Mouse (Mus musculus) intestine, embryonic 16.5 days (tissue): ENCODE results near the gene Mpig6b. TPM values are rescaled to one million over a fixed set of nuclear protein-coding genes. Genes with fewer than 3 reads are reported as not detected.

Source experiments
- ATAC-seq: fragments of 200-750 bp; cut with Nextera tagmentation; 2 replicates; pipeline ENCODE4 v1.8.0; 2017; ENCODE audit warnings: moderate TSS enrichment, moderate library complexity
- H3K27ac ChIP-seq: fragments of 300-500 bp; sonication (generic); 2 replicates; pipeline ENCODE4 v1.5.1; 2014; ENCODE audit warnings: mild to moderate bottlenecking, low read length
- H3K27me3 ChIP-seq: fragments of 300-500 bp; sonication (generic); replicated peaks from 2 replicates; pipeline ENCODE4 v1.6.1; 2014; ENCODE audit warnings: low read length, control low read depth, mixed read lengths; ENCODE audit not compliant: control insufficient read depth, insufficient read depth
- H3K36me3 ChIP-seq: fragments of 300-500 bp; sonication (generic); 2 replicates; pipeline ENCODE4 v1.6.1; 2014; ENCODE audit warnings: low read length, control low read depth; ENCODE audit not compliant: control insufficient read depth, insufficient read depth
- H3K4me1 ChIP-seq: fragments of 300-500 bp; sonication (generic); 2 replicates; pipeline ENCODE4 v1.6.1; 2014; ENCODE audit warnings: low read length, control low read depth, mixed read lengths; ENCODE audit not compliant: control insufficient read depth, insufficient read depth
- H3K4me2 ChIP-seq: fragments of 300-500 bp; sonication (generic); 2 replicates; pipeline ENCODE4 v1.6.1; 2014; ENCODE audit warnings: low read depth, low read length, control low read depth
- H3K4me3 ChIP-seq: fragments of 300-500 bp; sonication (generic); 2 replicates; pipeline ENCODE4 v1.5.1; 2014; ENCODE audit warnings: mild to moderate bottlenecking, low read length
- H3K9ac ChIP-seq: fragments of 300-500 bp; sonication (generic); 2 replicates; pipeline ENCODE4 v1.6.1; 2014; ENCODE audit warnings: low read depth, low read length
- H3K9me3 ChIP-seq: fragments of 300-500 bp; sonication (generic); 2 replicates; pipeline ENCODE4 v1.6.1; 2016; ENCODE audit warnings: low read length, control low read depth; ENCODE audit not compliant: control insufficient read depth
- WGBS: fragments of 180-500 bp; shearing (Covaris S2); extraction: QIAGEN DNeasy Blood & Tissue Kit; methylation state at CpG from one replicate; pipeline ENCODE4 v1.1.7; 2014; 5-methylcytosine and 5-hydroxymethylcytosine counted together
- polyA plus RNA-seq: library from polyadenylated mRNA; unstranded; fragments of >200 nt; fragmentation: Nextera tagmentation; extraction: Ambion mirVana; gene quantifications from 2 replicates; pipeline ENCODE4 v1.2.1, GENCODE M21; 2015

Mpig6b gene
- polyA plus RNA-seq, 1 experiment from 2014 or later = 0.40 TPM

DNA sequence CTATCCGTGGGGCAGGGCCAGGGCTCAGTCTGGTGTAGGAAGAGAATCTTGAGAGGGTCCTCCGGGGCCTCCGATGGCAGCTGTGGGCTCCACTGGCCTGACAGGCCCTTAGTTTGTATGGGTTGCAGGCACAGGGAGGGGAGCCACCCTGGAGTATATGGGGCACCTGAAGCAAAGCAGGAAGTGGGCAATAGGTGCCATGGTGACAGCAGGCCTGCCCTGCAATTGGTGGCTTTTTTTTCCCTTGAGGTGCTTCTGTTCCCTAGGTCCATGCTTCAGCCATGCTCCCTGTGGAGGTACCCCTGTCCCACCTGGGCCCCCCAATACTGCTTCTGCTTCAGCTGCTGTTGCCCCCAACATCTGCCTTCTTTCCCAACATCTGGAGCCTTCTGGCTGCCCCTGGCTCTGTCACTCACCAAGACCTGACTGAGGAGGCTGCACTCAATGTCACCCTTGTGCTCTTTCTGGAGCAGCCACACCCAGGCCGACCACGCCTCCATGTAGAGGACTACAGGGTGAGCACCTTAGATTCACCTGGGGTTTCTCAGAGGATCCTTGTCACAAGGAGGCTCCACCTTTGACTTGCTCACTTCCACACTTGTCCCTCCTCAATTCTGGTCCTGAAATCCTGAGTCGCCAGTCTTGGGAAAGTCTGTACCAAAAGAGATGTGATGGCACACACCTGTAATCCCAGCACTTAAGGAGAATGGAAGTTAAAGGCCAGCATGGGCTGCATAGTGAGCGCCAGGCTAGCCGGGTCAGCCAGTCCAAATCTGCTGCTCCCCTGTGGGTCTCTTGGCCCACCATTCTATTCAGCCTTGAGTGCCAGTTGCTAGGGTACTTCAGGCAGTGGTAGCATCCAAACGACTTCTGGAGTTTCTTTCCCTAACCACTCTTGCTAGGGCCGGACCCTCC lies 48.9 kb downstream of the Mpig6b start:
- Histone ChIP-seq H3K4me1 (peaks cover 24% of the 10 kb centered on the region), H3K4me3 (no peak overlapping the region), H3K9me3 (no peaks in the 10 kb centered on the region), H3K9ac (peak overlapping the region; percentile 42; the same call in 1 of the 2 replicates), H3K36me3 (peaks cover 29% of the 10 kb centered on the region), H3K27me3 (no peaks in the 10 kb centered on the region), H3K27ac (no peak overlapping the region), H3K4me2 (no peak overlapping the region)
- ATAC-seq = no peak
- 76% methylated on average over 10 of the region's 10 CpGs for WGBS

DNA sequence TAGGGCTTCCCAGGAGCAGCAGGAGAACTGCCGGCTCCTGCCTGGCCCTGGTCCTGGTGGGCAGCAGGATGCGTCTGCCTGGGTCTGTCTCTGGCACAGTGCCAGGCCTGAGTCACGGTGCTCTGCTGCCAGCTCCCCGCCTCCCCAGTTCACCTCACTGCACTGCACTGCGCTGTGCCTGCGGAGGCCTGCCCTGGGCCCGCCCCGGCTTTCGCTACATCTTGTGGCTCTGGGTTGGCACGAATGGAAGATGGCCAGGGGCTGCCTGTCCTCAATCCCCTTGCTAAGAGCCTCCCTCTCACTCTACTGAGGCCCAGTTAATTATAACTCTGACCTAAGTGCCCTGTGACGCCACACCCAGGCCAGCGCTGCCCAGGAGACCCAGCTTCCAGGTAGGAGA lies 49.6 kb downstream of the Mpig6b start, which contains the start of gene Vwa7:
Gene Vwa7, plus strand, starts transcription at position 204 of the 400 bp plus-strand sequence.
- H3K36me3 ChIP-seq = peaks cover 29% of the 10 kb centered on the region
- H3K9ac ChIP-seq = peak within 1 kb of the TSS; percentile 42
- H3K4me1 ChIP-seq = peaks cover 17% of the 10 kb centered on the region
- H3K4me3 ChIP-seq = no peak within 1 kb of the TSS
- no peaks in the 10 kb centered on the region for H3K9me3 ChIP-seq
- H3K27me3 ChIP-seq = no peaks in the 10 kb centered on the region
- ATAC-seq = peak; percentile 47
- H3K27ac ChIP-seq = no peak within 1 kb of the TSS
- no peak within 1 kb of the TSS for H3K4me2 ChIP-seq
- 48% methylated on average over 12 of the region's 12 CpGs for WGBS

DNA sequence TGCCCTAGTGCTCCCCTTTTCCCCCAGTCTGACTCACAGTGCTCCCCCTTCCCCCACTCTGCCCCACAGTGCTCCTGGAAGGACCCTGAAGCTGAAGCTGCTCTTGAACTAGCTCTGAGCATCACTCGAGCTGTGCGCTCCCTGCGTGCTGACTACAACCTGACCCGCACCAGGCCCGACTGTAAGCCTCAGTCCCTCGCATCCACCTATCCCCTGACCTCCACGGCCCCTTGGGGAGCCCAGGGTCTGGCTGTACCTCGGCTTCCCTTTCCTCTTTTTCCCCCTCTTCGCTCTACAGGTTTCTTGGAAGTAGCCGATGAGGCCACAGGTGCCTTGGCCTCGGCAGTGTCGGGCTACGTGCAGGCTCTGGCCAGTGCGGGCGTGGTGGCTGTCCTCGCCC lies 50.7 kb downstream of the Mpig6b start:
- Histone ChIP-seq H3K27ac (no peak overlapping the region), H3K9ac (no peak overlapping the region), H3K27me3 (no peaks in the 10 kb centered on the region), H3K4me3 (no peak overlapping the region), H3K36me3 (peaks cover 39% of the 10 kb centered on the region), H3K4me1 (peaks cover 13% of the 10 kb centered on the region), H3K9me3 (no peaks in the 10 kb centered on the region), H3K4me2 (no peak overlapping the region)
- 88% methylated on average over 16 of the region's 16 CpGs for WGBS
- no peak for ATAC-seq

- Histone ChIP-seq H3K36me3 (peaks cover 42% of the 10 kb centered on the region), H3K4me2 (no peak overlapping the region), H3K9ac (no peak overlapping the region), H3K9me3 (no peaks in the 10 kb centered on the region), H3K27me3 (no peaks in the 10 kb centered on the region), H3K4me1 (peaks cover 13% of the 10 kb centered on the region), H3K27ac (no peak overlapping the region), H3K4me3 (no peak overlapping the region)
- WGBS = 75% methylated on average over 6 of the region's 6 CpGs
- no peak for ATAC-seq
Measured at GRCm38 (mm10) chr17:35013221-35013620, 52.8 kb downstream of the Mpig6b start.

Other genes starting within 250 kb of the Mpig6b start
- gene Stk19, start 229.2 kb downstream of the Mpig6b start, polyA plus RNA-seq = 24.0 and 26.5 TPM in 2 replicates
- gene Dxo, start 229.2 kb downstream of the Mpig6b start, polyA plus RNA-seq = 53.6 and 59.0 TPM in 2 replicates
- 39.2 and 44.9 TPM in 2 replicates for gene Skiv2l, start 216.0 kb downstream of the Mpig6b start, polyA plus RNA-seq
- 104 TPM in 2 replicates for gene Nelfe, start 215.8 kb downstream of the Mpig6b start, polyA plus RNA-seq
- 95.8 and 107 TPM in 2 replicates for gene Cfb, start 203.7 kb downstream of the Mpig6b start, polyA plus RNA-seq
- 1.5 and 1.7 TPM in 2 replicates for gene Zbtb12, start 186.7 kb downstream of the Mpig6b start, polyA plus RNA-seq
- gene Gm20547, start 184.1 kb downstream of the Mpig6b start, polyA plus RNA-seq = not detected in 2 replicates
- 26.5 and 36.0 TPM in 2 replicates for gene C2, start 167.9 kb downstream of the Mpig6b start, polyA plus RNA-seq
- gene Ehmt2, start 167.7 kb downstream of the Mpig6b start, polyA plus RNA-seq = 59.8 and 61.9 TPM in 2 replicates
- gene Slc44a4, start 151.7 kb downstream of the Mpig6b start, polyA plus RNA-seq = 108 and 134 TPM in 2 replicates
- 226 and 301 TPM in 2 replicates for gene Neu1, start 134.9 kb downstream of the Mpig6b start, polyA plus RNA-seq
- gene Hspa1b, start 106.9 kb downstream of the Mpig6b start, polyA plus RNA-seq = 0.22 and 0.24 TPM in 2 replicates
- not detected in 2 replicates for gene Gm20481, start 96.3 kb downstream of the Mpig6b start, polyA plus RNA-seq
- gene Hspa1a, start 94.0 kb downstream of the Mpig6b start, polyA plus RNA-seq = 6.3 and 6.6 TPM in 2 replicates
- gene Hspa1l, start 93.5 kb downstream of the Mpig6b start, polyA plus RNA-seq = 0.38 and 0.57 TPM in 2 replicates
- gene Lsm2, start 84.3 kb downstream of the Mpig6b start, polyA plus RNA-seq = 159 and 181 TPM in 2 replicates
- 112 and 119 TPM in 2 replicates for gene Vars, start 65.2 kb downstream of the Mpig6b start, polyA plus RNA-seq
- 0.18 and 0.27 TPM in 2 replicates for gene Vwa7, start 49.6 kb downstream of the Mpig6b start, polyA plus RNA-seq
- gene Sapcd1, start 38.2 kb downstream of the Mpig6b start, polyA plus RNA-seq = 11.3 TPM in 2 replicates
- 3.6 and 4.4 TPM in 2 replicates for gene Msh5, start 19.4 kb downstream of the Mpig6b start, polyA plus RNA-seq
- gene Clic1, start 16.2 kb downstream of the Mpig6b start, polyA plus RNA-seq = 405 and 416 TPM in 2 replicates
- 146 and 170 TPM in 2 replicates for gene Ddah2, start 7.1 kb downstream of the Mpig6b start, polyA plus RNA-seq
- gene Ly6g6c, start 796 bp downstream of the Mpig6b start, polyA plus RNA-seq = 0.24 TPM in 1 of 2 replicates, not detected in the other
- gene Ly6g6e, start 10.7 kb upstream of the Mpig6b start, polyA plus RNA-seq = 3.4 and 3.8 TPM in 2 replicates
- gene Ly6g6d, start 11.9 kb upstream of the Mpig6b start, polyA plus RNA-seq = 4.3 and 5.6 TPM in 2 replicates
- gene Ly6g6f, start 19.4 kb upstream of the Mpig6b start, polyA plus RNA-seq = 0.16 and 0.23 TPM in 2 replicates
- gene Abhd16a, start 23.1 kb upstream of the Mpig6b start, polyA plus RNA-seq = 107 and 108 TPM in 2 replicates
- not detected in 2 replicates for gene Ly6g5c, start 42.1 kb upstream of the Mpig6b start, polyA plus RNA-seq
- 0.56 and 0.66 TPM in 2 replicates for gene Ly6g5b, start 49.2 kb upstream of the Mpig6b start, polyA plus RNA-seq
- gene Gpank1, start 55.3 kb upstream of the Mpig6b start, polyA plus RNA-seq = 16.8 and 21.3 TPM in 2 replicates
- 246 and 254 TPM in 2 replicates for gene Csnk2b, start 55.9 kb upstream of the Mpig6b start, polyA plus RNA-seq
- 15.4 and 18.3 TPM in 2 replicates for gene D17H6S53E, start 60.2 kb upstream of the Mpig6b start, polyA plus RNA-seq
- gene Apom, start 65.9 kb upstream of the Mpig6b start, polyA plus RNA-seq = 9.4 and 20.2 TPM in 2 replicates
- gene Bag6, start 69.0 kb upstream of the Mpig6b start, polyA plus RNA-seq = 37.5 and 41.3 TPM in 2 replicates
- 103 TPM in 2 replicates for gene Prrc2a, start 98.7 kb upstream of the Mpig6b start, polyA plus RNA-seq
- 17.4 and 19.4 TPM in 2 replicates for gene Aif1, start 109.9 kb upstream of the Mpig6b start, polyA plus RNA-seq
- gene Lst1, start 122.3 kb upstream of the Mpig6b start, polyA plus RNA-seq = 16.9 and 17.1 TPM in 2 replicates
- 4.4 and 4.7 TPM in 2 replicates for gene Ltb, start 128.3 kb upstream of the Mpig6b start, polyA plus RNA-seq
- gene Tnf, start 135.8 kb upstream of the Mpig6b start, polyA plus RNA-seq = 0.18 and 0.23 TPM in 2 replicates
- gene Lta, start 139.2 kb upstream of the Mpig6b start, polyA plus RNA-seq = 0.99 and 1.2 TPM in 2 replicates
- gene Gm16181, start 154.7 kb upstream of the Mpig6b start, polyA plus RNA-seq = 0.29 and 0.46 TPM in 2 replicates
- gene Atp6v1g2, start 167.5 kb upstream of the Mpig6b start, polyA plus RNA-seq = 4.7 and 4.8 TPM in 2 replicates
- gene Nfkbil1, start 169.6 kb upstream of the Mpig6b start, polyA plus RNA-seq = 8.9 and 9.2 TPM in 2 replicates
- gene Ddx39b, start 175.6 kb upstream of the Mpig6b start, polyA plus RNA-seq = 325 and 376 TPM in 2 replicates
- 238 and 255 TPM in 2 replicates for gene H2-D1, start 196.5 kb upstream of the Mpig6b start, polyA plus RNA-seq